Mouse (Mus musculus) limb, embryonic 14.5 days (tissue): ENCODE results near the gene Slc35b2. TPM values are rescaled to one million over a fixed set of nuclear protein-coding genes. Genes with fewer than 3 reads are reported as not detected.

Experiments
- ATAC-seq: fragments of 200-750 bp; cut with Nextera tagmentation; 2 replicates; pipeline ENCODE4 v1.8.0; 2017; ENCODE audit warnings: low read depth, moderate number of reproducible peaks, moderate TSS enrichment; ENCODE audit not compliant: low FRiP score
- DNase-seq: peaks from one replicate; pipeline ENCODE4 v3.0.0-alpha.2; 2015; ENCODE audit warnings: low spot score
- H3K27ac ChIP-seq: fragments of 300-500 bp; sonication (generic); replicated peaks from 2 replicates; pipeline ENCODE4 v1.5.1; 2014; ENCODE audit warnings: low read depth, mild to moderate bottlenecking, low read length, moderate library complexity, mixed read lengths
- H3K27me3 ChIP-seq: fragments of 300-500 bp; sonication (generic); 2 replicates; pipeline ENCODE4 v1.6.1; 2014; ENCODE audit warnings: low read length, mixed read lengths; ENCODE audit not compliant: control insufficient read depth, insufficient read depth
- H3K36me3 ChIP-seq: fragments of 300-500 bp; sonication (generic); 2 replicates; pipeline ENCODE4 v1.6.1; 2014; ENCODE audit warnings: mild to moderate bottlenecking, low read length, moderate library complexity, mixed read lengths; ENCODE audit not compliant: control insufficient read depth, insufficient read depth
- H3K4me1 ChIP-seq: fragments of 300-500 bp; sonication (generic); 2 replicates; pipeline ENCODE4 v1.6.1; 2014; ENCODE audit warnings: antibody characterized with exemption, low read length, mixed read lengths; ENCODE audit not compliant: control insufficient read depth, insufficient read depth
- H3K4me2 ChIP-seq: fragments of 300-500 bp; sonication (generic); replicated peaks from 2 replicates; pipeline ENCODE4 v1.6.1; 2014; ENCODE audit warnings: low read depth, mild to moderate bottlenecking, low read length, moderate library complexity; ENCODE audit not compliant: severe bottlenecking
- H3K4me3 ChIP-seq: fragments of 300-500 bp; sonication (generic); replicated peaks from 2 replicates; pipeline ENCODE4 v1.5.1; 2014; ENCODE audit warnings: low read length
- H3K9ac ChIP-seq: fragments of 300-500 bp; sonication (generic); 2 replicates; pipeline ENCODE4 v1.6.1; 2014; ENCODE audit warnings: mild to moderate bottlenecking, low read depth, low read length, moderate library complexity; ENCODE audit not compliant: severe bottlenecking
- H3K9me3 ChIP-seq: fragments of 300-500 bp; sonication (generic); 2 replicates; pipeline ENCODE4 v1.6.1; 2016; ENCODE audit warnings: low read length; ENCODE audit not compliant: control insufficient read depth
- POLR2A ChIP-seq: fragments of 200-500 bp; IDR thresholded peaks from 2 replicates; pipeline ENCODE4 v1.8.0; 2012; ENCODE audit warnings: inconsistent platforms, mild to moderate bottlenecking, moderate library complexity, borderline replicate concordance; ENCODE audit not compliant: insufficient read depth, insufficient read length; ENCODE audit errors: extremely low read depth
- WGBS: fragments of 180-500 bp; shearing (Covaris S2); extraction: QIAGEN DNeasy Blood & Tissue Kit; methylation state at CpG from one replicate; pipeline ENCODE4 v1.1.7; 2014; 5-methylcytosine and 5-hydroxymethylcytosine counted together
- polyA plus RNA-seq, 2 experiments: library from polyadenylated mRNA; depleted of rRNA in 1 of 2; stranded (reverse) in 1 of 2; unstranded in 1 of 2; fragments of >200 nt; fragmentation: Nextera tagmentation in 1 of 2; extraction: Ambion mirVana in 1 of 2; gene quantifications; 2 replicates each; pipeline versions ENCODE4 v1.2.1 to v1.2.3; 2012 to 2014

Slc35b2 gene
- polyA plus RNA-seq, 2 experiments = 96.9 to 138 TPM

DNA sequence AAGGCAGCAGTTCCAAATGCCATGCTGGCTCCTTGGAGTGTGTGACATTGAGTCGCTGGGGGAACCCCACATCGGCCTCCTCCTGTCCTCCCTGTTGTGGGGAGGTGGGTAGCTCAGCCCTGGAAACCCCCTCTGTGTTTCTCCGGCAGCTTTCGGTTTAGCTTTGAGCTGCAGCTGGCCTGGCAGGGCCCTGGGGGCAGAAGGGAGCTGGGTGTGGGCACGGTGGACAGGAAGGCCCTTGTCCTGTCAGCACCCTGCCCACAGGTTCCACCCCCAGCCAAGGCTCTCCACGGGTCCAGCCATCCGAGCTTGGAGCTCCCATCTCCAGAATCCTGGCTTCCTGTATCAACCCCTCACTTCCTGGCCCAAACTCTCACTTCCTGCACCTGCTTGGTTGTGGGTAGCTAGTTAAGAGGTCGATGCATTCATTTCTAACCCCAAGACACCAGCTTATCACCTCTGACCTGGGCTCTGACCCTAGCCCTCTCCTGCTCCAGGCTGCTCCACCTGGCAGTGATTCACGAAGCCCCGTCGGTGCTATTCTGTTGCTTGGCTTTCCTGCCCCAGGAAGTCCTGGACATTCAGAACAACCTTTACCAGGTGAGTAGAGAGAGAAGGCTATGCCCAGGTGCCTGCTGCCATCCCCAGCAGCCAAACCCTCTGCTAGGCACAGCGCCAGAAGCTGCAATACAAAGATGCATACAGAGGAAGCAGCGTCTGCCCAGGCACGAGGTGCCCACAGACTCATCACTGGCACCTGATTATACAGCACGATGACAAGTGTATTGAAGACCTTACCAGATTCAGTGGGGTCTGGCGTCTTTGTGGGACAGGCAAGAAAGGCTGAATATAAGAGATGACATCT lies 5.4 kb upstream of the Slc35b2 start:
- 68% methylated on average over 14 of the region's 16 CpGs for WGBS
- H3K27me3 ChIP-seq = no peaks in the 10 kb centered on the region
- no peak overlapping the region for H3K27ac ChIP-seq
- no peak for TF ChIP-seq POLR2A
- DNase-seq = no peak
- ATAC-seq = no peak
- peak overlapping the region; percentile 12; the same call in 1 of the 2 replicates for H3K9ac ChIP-seq
- no peak overlapping the region for H3K4me2 ChIP-seq
- H3K4me1 ChIP-seq = peaks cover 9% of the 10 kb centered on the region
- no peak overlapping the region for H3K4me3 ChIP-seq
- no peaks in the 10 kb centered on the region for H3K36me3 ChIP-seq
- no peaks in the 10 kb centered on the region for H3K9me3 ChIP-seq

DNA sequence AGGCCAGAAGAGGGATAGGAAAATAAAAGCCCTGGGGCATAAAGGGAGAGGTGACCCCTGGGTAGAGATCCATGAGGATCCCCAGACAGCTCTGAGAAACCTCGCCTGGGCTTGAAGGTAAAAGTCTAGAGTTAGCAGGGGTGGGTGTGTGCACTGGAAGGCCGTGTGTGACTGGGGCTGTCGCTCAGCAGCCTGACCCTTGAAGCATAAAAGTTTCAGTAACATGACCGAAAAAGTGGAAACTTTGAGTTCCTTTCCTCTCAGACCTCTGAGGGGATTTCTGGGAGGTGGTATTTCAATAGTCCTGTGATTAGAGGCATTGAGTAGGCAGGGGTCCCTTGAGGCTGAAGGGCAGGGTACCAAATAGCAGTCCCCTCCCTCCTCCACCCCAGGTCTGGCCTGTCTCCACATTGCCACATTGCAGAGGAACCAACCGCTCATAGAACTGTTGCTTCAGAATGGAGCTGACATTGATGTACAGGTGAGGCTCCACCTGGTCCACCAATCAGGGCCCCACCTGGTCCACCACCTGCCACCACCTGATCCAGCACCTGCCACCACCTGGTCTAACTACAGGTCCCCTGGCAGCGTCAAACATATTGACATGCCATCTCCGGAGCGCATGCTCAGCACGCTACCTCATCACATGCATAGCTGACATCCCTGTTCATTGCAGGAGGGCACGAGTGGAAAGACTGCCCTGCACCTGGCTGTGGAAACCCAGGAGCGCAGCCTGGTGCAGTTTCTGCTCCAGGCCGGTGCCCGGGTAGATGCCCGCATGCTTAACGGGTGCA lies 3.7 kb upstream of the Slc35b2 start:
- Histone ChIP-seq H3K9ac (no peak overlapping the region), H3K27me3 (no peaks in the 10 kb centered on the region), H3K4me1 (peaks cover 15% of the 10 kb centered on the region), H3K4me2 (no peak overlapping the region), H3K36me3 (no peaks in the 10 kb centered on the region), H3K4me3 (no peak overlapping the region), H3K9me3 (no peaks in the 10 kb centered on the region), H3K27ac (no peak overlapping the region)
- DNase-seq (no peak), ATAC-seq (no peak)
- TF ChIP-seq POLR2A = no peak
- WGBS = 82% methylated on average over 15 of the region's 15 CpGs

DNA sequence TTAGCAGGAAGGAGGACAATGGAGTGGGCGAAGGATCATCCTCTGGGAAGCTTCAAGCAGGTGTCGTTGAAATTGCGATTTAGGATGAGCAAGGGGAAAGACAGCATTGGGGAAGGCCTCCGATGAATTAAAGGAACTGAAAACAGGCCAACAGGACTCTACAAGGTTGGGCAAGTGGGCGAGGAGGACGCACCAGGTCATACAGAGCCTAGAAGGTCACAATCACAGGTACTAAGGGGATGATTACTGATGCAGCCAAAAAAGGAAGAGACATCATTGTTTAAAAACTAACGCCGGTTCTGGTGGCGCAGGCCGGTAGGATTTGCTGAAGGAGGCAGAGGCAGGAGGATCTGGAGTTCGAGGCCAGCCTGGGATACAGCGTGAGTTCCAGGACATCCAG lies 458 bp upstream of the Slc35b2 start:
- H3K4me3 ChIP-seq = peak overlapping the region; percentile 86; the same call in 1 of the 2 replicates
- WGBS = 73% methylated on average over 12 of the region's 12 CpGs
- ATAC-seq (no peak), DNase-seq (no peak)
- H3K4me2 ChIP-seq = peak overlapping the region; percentile 89
- peaks cover 14% of the 10 kb centered on the region; the same call in 1 of the 2 replicates for H3K4me1 ChIP-seq
- no peaks in the 10 kb centered on the region for H3K9me3 ChIP-seq
- no peak overlapping the region; the same call in 1 of the 2 replicates for H3K9ac ChIP-seq
- no peak for TF ChIP-seq POLR2A
- H3K27ac ChIP-seq = no peak overlapping the region
- H3K27me3 ChIP-seq = no peaks in the 10 kb centered on the region
- H3K36me3 ChIP-seq = peaks cover 24% of the 10 kb centered on the region

DNA sequence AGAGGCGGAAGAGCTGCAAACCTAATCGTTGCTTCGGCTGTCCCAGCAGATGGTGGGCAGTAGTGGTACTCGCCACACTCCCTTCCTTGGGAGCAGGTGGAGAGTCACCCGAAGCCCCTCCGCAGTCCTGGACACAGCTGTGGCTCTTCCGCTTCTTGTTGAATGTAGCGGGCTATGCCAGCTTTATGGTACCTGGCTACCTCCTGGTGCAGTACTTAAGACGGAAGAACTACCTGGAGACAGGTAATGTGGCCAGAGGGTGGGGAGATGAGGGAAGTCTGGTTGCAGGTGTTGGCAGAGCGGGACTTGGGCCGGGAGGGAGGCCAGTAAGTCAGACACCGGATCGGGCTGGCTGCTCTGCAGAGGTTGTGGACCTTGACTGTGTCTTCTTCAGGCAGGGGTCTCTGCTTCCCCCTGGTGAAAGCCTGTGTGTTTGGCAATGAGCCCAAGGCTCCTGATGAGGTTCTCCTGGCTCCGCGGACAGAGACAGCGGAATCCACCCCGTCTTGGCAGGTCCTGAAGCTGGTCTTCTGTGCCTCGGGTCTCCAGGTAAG lies 934 bp downstream of the Slc35b2 start:
- 11% methylated on average over 18 of the region's 18 CpGs for WGBS
- Histone ChIP-seq H3K9ac (peak overlapping the region; percentile 86), H3K9me3 (no peaks in the 10 kb centered on the region), H3K27ac (peak overlapping the region; percentile 78), H3K4me3 (peak overlapping the region; percentile 86), H3K36me3 (peaks cover 37% of the 10 kb centered on the region), H3K4me2 (peak overlapping the region; percentile 89), H3K4me1 (peaks cover 14% of the 10 kb centered on the region; the same call in 1 of the 2 replicates), H3K27me3 (no peaks in the 10 kb centered on the region)
- ATAC-seq (no peak), DNase-seq (no peak)
- TF ChIP-seq POLR2A = no peak

DNA sequence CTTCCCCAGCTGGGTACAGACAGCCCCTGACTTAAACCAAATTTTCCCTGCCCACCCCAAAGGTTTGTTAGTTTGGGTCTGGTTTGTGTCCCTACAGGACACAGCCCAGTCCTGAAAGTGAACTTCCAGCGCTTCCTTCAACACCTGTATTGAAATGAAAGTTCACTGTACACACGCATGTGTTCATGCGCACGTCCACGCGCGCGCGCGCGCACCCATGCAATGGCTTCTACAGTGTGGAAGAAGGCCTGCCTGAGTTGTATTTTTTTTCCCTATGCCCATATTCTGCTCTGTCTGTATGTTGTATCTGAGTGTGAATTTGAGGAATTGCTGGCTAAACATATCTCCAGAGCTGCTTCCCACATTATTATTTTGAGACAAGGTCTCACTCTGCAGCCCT lies 1.4 kb downstream of the Slc35b2 start:
- Histone ChIP-seq H3K4me1 (peaks cover 14% of the 10 kb centered on the region; the same call in 1 of the 2 replicates), H3K27me3 (no peaks in the 10 kb centered on the region), H3K9ac (peak overlapping the region; percentile 86; the same call in 1 of the 2 replicates), H3K4me2 (peak overlapping the region; percentile 89), H3K27ac (no peak overlapping the region), H3K36me3 (peaks cover 42% of the 10 kb centered on the region), H3K4me3 (peak overlapping the region; percentile 86), H3K9me3 (no peaks in the 10 kb centered on the region)
- DNase-seq (no peak), ATAC-seq (no peak)
- no peak for TF ChIP-seq POLR2A
- WGBS = 91% methylated on average over 11 of the region's 11 CpGs
